Mouse (Mus musculus): Measurements from ENCODE around the gene Hira.

The Hira gene

GRCm38 (mm10) chr16:19014650-19015049, 137.8 kb downstream of the Hira start:
- DNase-seq (ENCODE audit: low spot score in 2 of 2): no peak
